Mouse (Mus musculus) forebrain, embryonic 11.5 days (tissue): ENCODE results near the gene Tmem181a. TPM values are rescaled to one million over a fixed set of nuclear protein-coding genes. Genes with fewer than 3 reads are reported as not detected.
A peak's percentile ranks its signal among the peaks of the same experiment; 100 is the strongest.
"Not testable (repeated sequence)": the region's sequence is repeated elsewhere in the genome, so short reads cannot be mapped to it uniquely, and the experiment has no call there.

Source experiments
- ATAC-seq: fragments of 200-750 bp; cut with Nextera tagmentation; replicated peaks from 2 replicates; pipeline ENCODE4 v1.8.0; 2017; ENCODE audit warnings: moderate TSS enrichment; ENCODE audit not compliant: low FRiP score
- DNase-seq: peaks from one replicate; pipeline ENCODE4 v3.0.0-alpha.2; 2017; ENCODE audit warnings: low spot score
- H3K27ac ChIP-seq: fragments of 300-500 bp; sonication (generic); 2 replicates; pipeline ENCODE4 v1.5.1; 2014; ENCODE audit warnings: low read depth, low read length
- H3K27me3 ChIP-seq: fragments of 300-500 bp; sonication (generic); 2 replicates; pipeline ENCODE4 v1.6.1; 2014; ENCODE audit warnings: mild to moderate bottlenecking, low read length, mixed read lengths; ENCODE audit not compliant: control insufficient read depth, insufficient read depth
- H3K36me3 ChIP-seq: fragments of 300-500 bp; sonication (generic); 2 replicates; pipeline ENCODE4 v1.6.1; 2014; ENCODE audit warnings: mild to moderate bottlenecking, low read length, moderate library complexity, mixed read lengths; ENCODE audit not compliant: control insufficient read depth, insufficient read depth
- H3K4me1 ChIP-seq: fragments of 300-500 bp; sonication (generic); replicated peaks from 2 replicates; pipeline ENCODE4 v1.6.1; 2014; ENCODE audit warnings: low read length, mixed read lengths; ENCODE audit not compliant: control insufficient read depth, insufficient read depth
- H3K4me2 ChIP-seq: fragments of 300-500 bp; sonication (generic); 2 replicates; pipeline ENCODE4 v1.6.1; 2014; ENCODE audit warnings: low read depth, mild to moderate bottlenecking, low read length, moderate library complexity, mixed read lengths; ENCODE audit not compliant: severe bottlenecking
- H3K4me3 ChIP-seq: fragments of 300-500 bp; sonication (generic); 2 replicates; pipeline ENCODE4 v1.5.1; 2014; ENCODE audit warnings: low read depth, low read length
- H3K9ac ChIP-seq: fragments of 300-500 bp; sonication (generic); 2 replicates; pipeline ENCODE4 v1.6.1; 2014; ENCODE audit warnings: low read length
- H3K9me3 ChIP-seq: fragments of 300-500 bp; sonication (generic); 2 replicates; pipeline ENCODE4 v1.6.1; 2016; ENCODE audit warnings: low read length, mixed read lengths; ENCODE audit not compliant: control insufficient read depth
- WGBS: fragments of 180-500 bp; shearing (Covaris S2); extraction: QIAGEN DNeasy Blood & Tissue Kit; methylation state at CpG from one replicate; pipeline ENCODE4 v1.1.7; 2014; 5-methylcytosine and 5-hydroxymethylcytosine counted together
- polyA plus RNA-seq: library from polyadenylated mRNA; unstranded; fragments of >200 nt; fragmentation: Nextera tagmentation; extraction: Ambion mirVana; gene quantifications from 2 replicates; pipeline ENCODE4 v1.2.1, GENCODE M21; 2014

Tmem181a gene
- polyA plus RNA-seq: 23.1 and 27.5 TPM in 2 replicates

GRCm38 (mm10) chr17:6256400-6257069 is at the start of gene Tmem181a:
Tmem181a (plus strand) TSS chr17:6256860.
- not testable (repeated sequence) for H3K4me3 ChIP-seq, H3K27me3 ChIP-seq, DNase-seq, H3K4me1 ChIP-seq, H3K9ac ChIP-seq, H3K36me3 ChIP-seq, H3K27ac ChIP-seq, H3K9me3 ChIP-seq
- H3K4me2 ChIP-seq: peak within 1 kb of the TSS; percentile 38; the same call in 1 of the 2 replicates
- peak; percentile 71 for ATAC-seq
- 0% methylated on average over 7 of the region's 51 CpGs for WGBS

GRCm38 (mm10) chr17:6211721-6212120 is 44.9 kb upstream of the Tmem181a start:
- Histone ChIP-seq H3K4me3 (no peak overlapping the region), H3K4me1 (no peaks in the 10 kb centered on the region), H3K9me3 (no peaks in the 10 kb centered on the region), H3K4me2 (no peak overlapping the region), H3K36me3 (peaks cover 3% of the 10 kb centered on the region), H3K9ac (no peak overlapping the region), H3K27me3 (no peaks in the 10 kb centered on the region), H3K27ac (no peak overlapping the region)
- 85% methylated on average over 1 of the region's 1 CpGs for WGBS
- ATAC-seq (no peak), DNase-seq (no peak)

GRCm38 (mm10) chr17:6215640-6216039 is 41.0 kb upstream of the Tmem181a start:
- Histone ChIP-seq H3K4me1 (no peaks in the 10 kb centered on the region), H3K9me3 (no peaks in the 10 kb centered on the region), H3K4me2 (no peak overlapping the region), H3K4me3 (no peak overlapping the region), H3K9ac (no peak overlapping the region), H3K27me3 (no peaks in the 10 kb centered on the region), H3K36me3 (peaks cover 3% of the 10 kb centered on the region), H3K27ac (no peak overlapping the region)
- DNase-seq (no peak), ATAC-seq (no peak)
- 95% methylated on average over 4 of the region's 4 CpGs for WGBS

- WGBS: 95% methylated on average over 10 of the region's 10 CpGs
- no peak for ATAC-seq
- H3K9me3 ChIP-seq: no peaks in the 10 kb centered on the region
Observed at GRCm38 (mm10) chr17:6216514-6216913, 40.1 kb upstream of the Tmem181a start.

GRCm38 (mm10) chr17:6232633-6233032 is 24.0 kb upstream of the Tmem181a start:
- not testable (repeated sequence) for H3K9ac ChIP-seq, H3K4me3 ChIP-seq, H3K4me2 ChIP-seq, H3K9me3 ChIP-seq, ATAC-seq, H3K36me3 ChIP-seq, DNase-seq, H3K4me1 ChIP-seq, H3K27ac ChIP-seq, H3K27me3 ChIP-seq
- no CpG with 5 or more reads among the region's 7 CpGs for WGBS

More at GRCm38 (mm10) chr17:6216514-6216913, 40.1 kb upstream of the Tmem181a start:
- H3K27me3 ChIP-seq: no peaks in the 10 kb centered on the region
- peaks cover 3% of the 10 kb centered on the region for H3K36me3 ChIP-seq
- no peak overlapping the region for H3K4me3 ChIP-seq
- H3K4me2 ChIP-seq: no peak overlapping the region
- no peak overlapping the region for H3K27ac ChIP-seq
- H3K9ac ChIP-seq: no peak overlapping the region
- DNase-seq: no peak
- H3K4me1 ChIP-seq: no peaks in the 10 kb centered on the region

GRCm38 (mm10) chr17:6251298-6251697 is 5.4 kb upstream of the Tmem181a start:
- H3K27ac ChIP-seq, H3K9me3 ChIP-seq, H3K36me3 ChIP-seq, H3K4me2 ChIP-seq, H3K27me3 ChIP-seq, H3K4me1 ChIP-seq, H3K9ac ChIP-seq, DNase-seq, ATAC-seq, H3K4me3 ChIP-seq: not testable (repeated sequence)
- WGBS: 89% methylated on average over 1 of the region's 1 CpGs

- not testable (repeated sequence) for H3K9ac ChIP-seq, H3K9me3 ChIP-seq, H3K36me3 ChIP-seq, H3K4me3 ChIP-seq, H3K27ac ChIP-seq, H3K27me3 ChIP-seq, H3K4me1 ChIP-seq
- peak overlapping the region; percentile 38; the same call in 1 of the 2 replicates for H3K4me2 ChIP-seq
- DNase-seq: peak; percentile 29
- ATAC-seq: 0 out of 2 replicates have a peak, but pooled peaks have one; percentile 15
- WGBS: 4% methylated on average over 3 of the region's 20 CpGs
Observed at GRCm38 (mm10) chr17:6257070-6257456, 403 bp downstream of the Tmem181a start.

- under 1% methylated on average over 40 of the region's 84 CpGs for WGBS
- H3K36me3 ChIP-seq, H3K27ac ChIP-seq, H3K9me3 ChIP-seq, H3K4me1 ChIP-seq, H3K27me3 ChIP-seq: not testable (repeated sequence)
- ATAC-seq (peak; percentile 90), DNase-seq (peak; percentile 53)
- peak overlapping the region; percentile 55 for H3K4me2 ChIP-seq
- H3K4me3 ChIP-seq: peak overlapping the region; percentile 49
- H3K9ac ChIP-seq: peak overlapping the region; percentile 52
Observed at GRCm38 (mm10) chr17:6269876-6270831, 13.5 kb downstream of the Tmem181a start.
